Mouse (Mus musculus) hindbrain, embryonic 14.5 days (tissue): ENCODE results near the gene Pik3c2a. TPM values are rescaled to one million over a fixed set of nuclear protein-coding genes. Genes with fewer than 3 reads are reported as not detected.
"Not testable (repeated sequence)": the region's sequence is repeated elsewhere in the genome, so short reads cannot be mapped to it uniquely, and the experiment has no call there.

Experiments
- ATAC-seq: fragments of 200-750 bp; cut with Nextera tagmentation; 2 replicates; pipeline ENCODE4 v1.8.0; 2017; ENCODE audit warnings: moderate number of reproducible peaks, mild to moderate bottlenecking, moderate TSS enrichment, moderate library complexity; ENCODE audit not compliant: low FRiP score
- DNase-seq: peaks from one replicate; pipeline ENCODE4 v3.0.0-alpha.2; 2015; ENCODE audit warnings: low spot score
- H3K27ac ChIP-seq: fragments of 300-500 bp; sonication (generic); 2 replicates; pipeline ENCODE4 v1.5.1; 2014; ENCODE audit warnings: mild to moderate bottlenecking, moderate library complexity
- H3K27me3 ChIP-seq: fragments of 300-500 bp; sonication (generic); 2 replicates; pipeline ENCODE4 v1.6.1; 2014; ENCODE audit warnings: mild to moderate bottlenecking, low read length, mixed read lengths; ENCODE audit not compliant: control insufficient read depth, insufficient read depth
- H3K36me3 ChIP-seq: fragments of 300-500 bp; sonication (generic); replicated peaks from 2 replicates; pipeline ENCODE4 v1.6.1; 2014; ENCODE audit not compliant: control insufficient read depth, insufficient read depth
- H3K4me1 ChIP-seq: fragments of 300-500 bp; sonication (generic); replicated peaks from 2 replicates; pipeline ENCODE4 v1.6.1; 2014; ENCODE audit warnings: antibody characterized with exemption, low read length, mixed read lengths; ENCODE audit not compliant: control insufficient read depth, insufficient read depth
- H3K4me2 ChIP-seq: fragments of 300-500 bp; sonication (generic); replicated peaks from 2 replicates; pipeline ENCODE4 v1.6.1; 2014; ENCODE audit warnings: mild to moderate bottlenecking, moderate library complexity
- H3K4me3 ChIP-seq: fragments of 300-500 bp; sonication (generic); replicated peaks from 2 replicates; pipeline ENCODE4 v1.5.1; 2014; ENCODE audit warnings: mild to moderate bottlenecking, low read length
- H3K9ac ChIP-seq: fragments of 300-500 bp; sonication (generic); 2 replicates; pipeline ENCODE4 v1.6.1; 2014
- H3K9me3 ChIP-seq: fragments of 300-500 bp; sonication (generic); 2 replicates; pipeline ENCODE4 v1.6.1; 2016; ENCODE audit warnings: low read length; ENCODE audit not compliant: control insufficient read depth
- WGBS: fragments of 180-500 bp; shearing (Covaris S2); extraction: QIAGEN DNeasy Blood & Tissue Kit; methylation state at CpG from one replicate; pipeline ENCODE4 v1.1.7; 2014; 5-methylcytosine and 5-hydroxymethylcytosine counted together
- polyA plus RNA-seq: library from polyadenylated mRNA; unstranded; fragments of >200 nt; fragmentation: Nextera tagmentation; extraction: Ambion mirVana; gene quantifications from 2 replicates; pipeline ENCODE4 v1.2.1, GENCODE M21; 2014

Gene Pik3c2a
- polyA plus RNA-seq, 1 experiment from 2014 or later = 17.0 TPM

DNA sequence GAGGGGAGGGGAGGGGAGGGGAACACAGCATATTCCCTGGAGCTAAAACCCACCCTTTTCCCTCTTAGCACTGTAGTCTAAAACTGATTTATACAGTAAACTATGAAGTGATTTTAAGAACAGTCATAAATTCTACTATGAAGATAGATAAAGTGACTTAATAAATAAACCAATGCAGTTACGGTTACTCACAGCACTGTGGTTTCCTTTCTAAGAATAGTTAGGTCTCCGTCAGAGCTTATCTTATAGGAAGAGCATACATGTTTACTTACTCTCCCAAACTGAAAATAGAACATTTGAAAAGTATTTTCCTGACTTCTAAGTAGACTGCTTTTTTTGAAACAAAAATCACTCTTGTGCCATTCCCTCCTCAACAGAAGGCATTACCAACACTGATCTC lies 12.3 kb downstream of the Pik3c2a start:
- Histone ChIP-seq H3K27me3 (no peaks in the 10 kb centered on the region), H3K9me3 (no peaks in the 10 kb centered on the region), H3K4me1 (no peaks in the 10 kb centered on the region), H3K27ac (no peak overlapping the region), H3K9ac (no peak overlapping the region), H3K36me3 (no peaks in the 10 kb centered on the region), H3K4me2 (no peak overlapping the region), H3K4me3 (no peak overlapping the region)
- DNase-seq = no peak
- ATAC-seq = no peak
- 89% methylated on average over 2 of the region's 2 CpGs for WGBS

- H3K4me1 ChIP-seq = no peaks in the 10 kb centered on the region
- DNase-seq (no peak), ATAC-seq (no peak)
- H3K27ac ChIP-seq = no peak overlapping the region
- H3K9ac ChIP-seq = no peak overlapping the region
- no peaks in the 10 kb centered on the region for H3K36me3 ChIP-seq
- H3K27me3 ChIP-seq = no peaks in the 10 kb centered on the region
- no peak overlapping the region for H3K4me3 ChIP-seq
- no peak overlapping the region for H3K4me2 ChIP-seq
- no peaks in the 10 kb centered on the region for H3K9me3 ChIP-seq
Observed at GRCm38 (mm10) chr7:116427206-116427605, 16.0 kb downstream of the Pik3c2a start.

GRCm38 (mm10) chr7:116425771-116426170 lies 17.5 kb downstream of the Pik3c2a start:
- WGBS = 92% methylated on average over 6 of the region's 6 CpGs
- DNase-seq = no peak
- ATAC-seq = no peak
- no peaks in the 10 kb centered on the region for H3K4me1 ChIP-seq
- no peak overlapping the region for H3K9ac ChIP-seq
- no peak overlapping the region for H3K27ac ChIP-seq
- no peak overlapping the region for H3K4me3 ChIP-seq
- H3K9me3 ChIP-seq = no peaks in the 10 kb centered on the region
- no peaks in the 10 kb centered on the region for H3K36me3 ChIP-seq
- H3K4me2 ChIP-seq = no peak overlapping the region
- no peaks in the 10 kb centered on the region for H3K27me3 ChIP-seq

- no peaks in the 10 kb centered on the region for H3K9me3 ChIP-seq
- H3K27ac ChIP-seq = no peak overlapping the region
- H3K36me3 ChIP-seq = peaks cover 13% of the 10 kb centered on the region
- DNase-seq (no peak), ATAC-seq (no peak)
- no peak overlapping the region for H3K4me2 ChIP-seq
- no peaks in the 10 kb centered on the region for H3K4me1 ChIP-seq
- H3K4me3 ChIP-seq = no peak overlapping the region
- H3K9ac ChIP-seq = no peak overlapping the region
- H3K27me3 ChIP-seq = no peaks in the 10 kb centered on the region
Observed at GRCm38 (mm10) chr7:116421081-116421480, 22.2 kb downstream of the Pik3c2a start.

- WGBS = 62% methylated on average over 1 of the region's 1 CpGs
- H3K9ac ChIP-seq = no peak overlapping the region
- no peaks in the 10 kb centered on the region for H3K4me1 ChIP-seq
- no peak overlapping the region for H3K27ac ChIP-seq
- no peak overlapping the region for H3K4me3 ChIP-seq
- DNase-seq (no peak), ATAC-seq (no peak)
- no peaks in the 10 kb centered on the region for H3K9me3 ChIP-seq
- H3K27me3 ChIP-seq = no peaks in the 10 kb centered on the region
- no peaks in the 10 kb centered on the region for H3K36me3 ChIP-seq
- no peak overlapping the region for H3K4me2 ChIP-seq
Observed at GRCm38 (mm10) chr7:116409438-116409837, 33.8 kb downstream of the Pik3c2a start.

GRCm38 (mm10) chr7:116392329-116392728 lies 50.9 kb downstream of the Pik3c2a start:
- Histone ChIP-seq H3K27me3 (no peaks in the 10 kb centered on the region), H3K36me3 (0 out of 2 replicates have a peak, but pooled peaks cover 5% of the 10 kb centered on the region), H3K4me2 (no peak overlapping the region), H3K4me1 (no peaks in the 10 kb centered on the region), H3K27ac (no peak overlapping the region), H3K9ac (no peak overlapping the region), H3K9me3 (no peaks in the 10 kb centered on the region), H3K4me3 (no peak overlapping the region)
- ATAC-seq (no peak), DNase-seq (no peak)
- WGBS = 90% methylated on average over 3 of the region's 3 CpGs

DNA sequence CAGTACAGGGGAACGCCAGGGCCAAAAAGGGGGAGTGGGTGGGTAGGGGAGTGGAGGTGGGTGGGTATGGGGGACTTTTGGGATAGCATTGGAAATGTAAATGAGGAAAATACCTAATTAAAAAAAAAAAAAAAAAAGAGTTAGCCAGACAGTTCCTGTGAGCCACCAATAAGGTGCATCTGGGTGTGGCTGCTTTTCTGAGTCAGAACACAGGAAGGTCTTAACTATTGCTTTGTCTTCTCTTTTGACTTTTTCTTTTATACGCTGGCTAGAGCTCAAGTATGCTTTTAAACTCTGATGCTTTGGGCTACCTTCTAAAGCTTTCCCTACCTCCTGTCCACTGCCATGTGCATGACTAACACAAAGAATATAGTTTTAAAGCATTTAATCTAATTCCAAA lies 55.9 kb downstream of the Pik3c2a start:
- WGBS = 96% methylated on average over 2 of the region's 2 CpGs
- not testable (repeated sequence) for H3K27ac ChIP-seq, H3K9ac ChIP-seq, H3K9me3 ChIP-seq, DNase-seq, H3K4me3 ChIP-seq, H3K4me2 ChIP-seq, H3K27me3 ChIP-seq, H3K4me1 ChIP-seq, ATAC-seq
- H3K36me3 ChIP-seq = peaks cover 18% of the 10 kb centered on the region; the same call in 1 of the 2 replicates

- WGBS = 95% methylated on average over 6 of the region's 6 CpGs
- not testable (repeated sequence) for H3K9me3 ChIP-seq, H3K27ac ChIP-seq, H3K27me3 ChIP-seq, DNase-seq, ATAC-seq, H3K4me3 ChIP-seq, H3K4me2 ChIP-seq, H3K4me1 ChIP-seq, H3K9ac ChIP-seq
- H3K36me3 ChIP-seq = peaks cover 27% of the 10 kb centered on the region
Observed at GRCm38 (mm10) chr7:116379181-116379580, 64.1 kb downstream of the Pik3c2a start.

- H3K4me3 ChIP-seq = no peak overlapping the region
- no peaks in the 10 kb centered on the region for H3K4me1 ChIP-seq
- no peak for DNase-seq
- H3K36me3 ChIP-seq = peaks cover 50% of the 10 kb centered on the region
- no peak overlapping the region for H3K27ac ChIP-seq
- ATAC-seq = no peak
- no peaks in the 10 kb centered on the region for H3K27me3 ChIP-seq
- 95% methylated on average over 1 of the region's 1 CpGs for WGBS
- no peaks in the 10 kb centered on the region for H3K9me3 ChIP-seq
- no peak overlapping the region for H3K4me2 ChIP-seq
- H3K9ac ChIP-seq = no peak overlapping the region
Observed at GRCm38 (mm10) chr7:116374284-116374683, 69.0 kb downstream of the Pik3c2a start.

- WGBS = 73% methylated on average over 1 of the region's 1 CpGs
- Histone ChIP-seq H3K27me3 (no peaks in the 10 kb centered on the region), H3K36me3 (peaks cover 40% of the 10 kb centered on the region), H3K4me2 (no peak overlapping the region), H3K4me3 (no peak overlapping the region), H3K9me3 (no peaks in the 10 kb centered on the region), H3K4me1 (peaks cover 10% of the 10 kb centered on the region), H3K27ac (no peak overlapping the region), H3K9ac (no peak overlapping the region)
- ATAC-seq (no peak), DNase-seq (peak; percentile 59)
Observed at GRCm38 (mm10) chr7:116336226-116336625, 107.0 kb downstream of the Pik3c2a start.
